Mouse (Mus musculus): ENCODE measurements around the gene Gm11627. TPM values are rescaled to one million over a fixed set of nuclear protein-coding genes. Genes with fewer than 3 reads are reported as not detected.
A peak's percentile ranks its signal among the peaks of the same experiment; 100 is the strongest.
"Not testable (repeated sequence)": the region's sequence is repeated elsewhere in the genome, so short reads cannot be mapped to it uniquely, and the experiment has no call there.

Gm11627 gene
- polyA plus RNA-seq, 1 experiment from 2014 or later: 8.7 TPM

GRCm38 (mm10) chr11:102572866-102573663, 6.2 kb downstream of the Gm11627 start:
- Histone ChIP-seq H3K4me1 (replicated peaks) (peaks cover 6% of the 10 kb centered on the region; the same call in 1 of the 2 replicates), H3K9ac (peak overlapping the region; percentile 70), H3K4me2 (peak overlapping the region; percentile 69), H3K27ac (replicated peaks) (peak overlapping the region; percentile 28; the same call in 1 of the 2 replicates), H3K36me3 (no peaks in the 10 kb centered on the region), H3K9me3 (no peaks in the 10 kb centered on the region), H3K27me3 (no peaks in the 10 kb centered on the region), H3K4me3 (peak overlapping the region; percentile 40)
- 7% methylated on average over 18 of the region's 18 CpGs for WGBS
- ATAC-seq (ENCODE audit: low read depth): peak; percentile 61; the same call in 1 of the 2 replicates

DNA sequence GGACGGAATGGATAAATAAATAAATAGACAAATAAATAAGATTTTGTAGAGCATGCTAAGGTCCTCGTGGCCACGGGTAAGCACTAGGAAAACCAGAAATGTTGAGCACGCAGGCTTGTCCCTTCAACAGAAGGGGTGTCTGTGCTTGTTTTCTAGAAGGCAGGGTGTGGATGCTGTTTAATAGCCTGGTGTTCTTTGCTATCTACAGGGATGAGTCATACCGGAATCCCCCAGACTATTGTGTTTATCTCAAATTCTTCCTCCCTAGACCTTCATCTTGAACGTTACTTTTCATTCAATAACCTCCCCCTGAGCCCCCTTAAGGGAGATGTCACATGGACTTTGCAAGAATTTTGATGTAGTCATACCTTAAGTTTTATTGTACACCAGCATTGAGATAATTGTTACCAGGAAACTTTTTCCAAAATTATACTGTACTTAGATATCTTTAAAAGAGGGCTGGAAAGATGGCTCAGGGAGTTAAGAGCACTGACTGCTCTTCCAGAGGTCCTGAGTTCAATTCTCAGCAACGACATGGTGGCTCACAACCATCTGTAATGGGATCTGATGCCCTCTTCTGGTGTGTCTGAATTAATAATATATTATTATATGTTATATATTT, 10.4 kb downstream of the Gm11627 start:
- Histone ChIP-seq H3K27ac (replicated peaks) (no peak overlapping the region), H3K4me3 (no peak overlapping the region), H3K4me2 (no peak overlapping the region), H3K36me3 (no peaks in the 10 kb centered on the region), H3K9ac (no peak overlapping the region), H3K9me3 (no peaks in the 10 kb centered on the region), H3K4me1 (replicated peaks) (0 out of 2 replicates have a peak, but pooled peaks cover 5% of the 10 kb centered on the region), H3K27me3 (no peaks in the 10 kb centered on the region)
- WGBS: 87% methylated on average over 7 of the region's 7 CpGs
- no peak for ATAC-seq (ENCODE audit: low read depth)

- H3K27ac ChIP-seq (replicated peaks): no peak overlapping the region
- H3K4me1 ChIP-seq (replicated peaks): 0 out of 2 replicates have a peak, but pooled peaks cover 3% of the 10 kb centered on the region
- H3K9me3 ChIP-seq: no peaks in the 10 kb centered on the region
- WGBS: 76% methylated on average over 12 of the region's 12 CpGs
- H3K4me3 ChIP-seq: no peak overlapping the region
- no peak overlapping the region for H3K4me2 ChIP-seq
- no peaks in the 10 kb centered on the region for H3K36me3 ChIP-seq
- H3K9ac ChIP-seq: no peak overlapping the region
- ATAC-seq (ENCODE audit: low read depth): no peak
- no peaks in the 10 kb centered on the region for H3K27me3 ChIP-seq
Measured at GRCm38 (mm10) chr11:102568191-102568590, 11.1 kb downstream of the Gm11627 start.

DNA sequence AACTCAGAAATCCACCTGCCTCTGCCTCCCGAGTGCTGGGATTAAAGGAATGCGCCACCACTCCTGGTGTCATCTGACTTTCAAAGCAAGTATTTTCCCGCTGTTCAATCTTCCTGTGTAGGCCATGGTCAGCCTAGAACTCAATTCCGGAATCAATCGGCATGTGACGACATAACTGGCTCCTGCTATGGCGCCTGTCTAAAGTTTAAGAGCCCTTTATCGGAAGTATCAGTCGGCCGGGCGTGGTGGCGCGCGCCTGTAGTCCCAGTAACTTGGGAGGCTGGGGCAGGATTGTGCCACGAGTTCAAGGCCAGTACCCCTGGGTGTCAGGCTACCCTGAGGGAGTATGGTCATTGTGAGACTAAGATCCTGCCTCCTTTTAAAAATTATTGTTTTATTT, 11.5 kb downstream of the Gm11627 start:
- Histone ChIP-seq H3K9ac (no peak overlapping the region), H3K4me3 (no peak overlapping the region), H3K9me3 (no peaks in the 10 kb centered on the region), H3K4me1 (replicated peaks) (no peaks in the 10 kb centered on the region), H3K4me2 (no peak overlapping the region), H3K36me3 (no peaks in the 10 kb centered on the region), H3K27me3 (no peaks in the 10 kb centered on the region), H3K27ac (replicated peaks) (no peak overlapping the region)
- no peak for ATAC-seq (ENCODE audit: low read depth)
- 97% methylated on average over 15 of the region's 15 CpGs for WGBS

DNA sequence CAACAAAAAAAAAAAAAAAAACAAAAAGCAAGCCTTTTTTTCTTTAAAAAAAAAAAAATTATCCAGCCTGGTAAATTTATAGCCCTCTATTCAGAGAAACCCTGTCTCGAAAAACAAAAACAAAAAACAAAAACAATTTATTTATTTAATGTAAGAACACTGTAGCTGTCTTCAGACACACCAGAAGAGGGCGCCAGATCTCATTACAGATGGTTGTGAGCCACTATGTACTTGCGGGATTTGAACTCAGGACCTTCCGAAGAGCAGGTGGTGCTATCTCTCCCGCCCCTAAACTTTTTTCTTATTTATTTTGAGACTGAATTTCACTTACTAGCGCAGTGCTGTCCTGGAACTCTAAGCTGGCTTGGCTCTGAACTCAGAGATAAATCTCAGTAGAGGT, 12.1 kb downstream of the Gm11627 start:
- H3K4me3 ChIP-seq: no peak overlapping the region
- no peak overlapping the region for H3K27ac ChIP-seq (replicated peaks)
- no peaks in the 10 kb centered on the region for H3K36me3 ChIP-seq
- 88% methylated on average over 6 of the region's 6 CpGs for WGBS
- ATAC-seq (ENCODE audit: low read depth): no peak
- no peaks in the 10 kb centered on the region for H3K9me3 ChIP-seq
- no peak overlapping the region for H3K9ac ChIP-seq
- no peaks in the 10 kb centered on the region for H3K27me3 ChIP-seq
- H3K4me2 ChIP-seq: no peak overlapping the region
- no peaks in the 10 kb centered on the region for H3K4me1 ChIP-seq (replicated peaks)

GRCm38 (mm10) chr11:102566290-102566689, 13.0 kb downstream of the Gm11627 start:
- WGBS: 94% methylated on average over 1 of the region's 1 CpGs
- no peak for ATAC-seq (ENCODE audit: low read depth)
- Histone ChIP-seq H3K9me3 (no peaks in the 10 kb centered on the region), H3K4me1 (replicated peaks) (no peaks in the 10 kb centered on the region), H3K9ac (no peak overlapping the region), H3K4me2 (no peak overlapping the region), H3K36me3 (no peaks in the 10 kb centered on the region), H3K27ac (replicated peaks) (no peak overlapping the region), H3K27me3 (no peaks in the 10 kb centered on the region), H3K4me3 (no peak overlapping the region)

- Histone ChIP-seq H3K27ac (replicated peaks) (no peak overlapping the region), H3K4me3 (no peak overlapping the region), H3K4me1 (replicated peaks) (no peaks in the 10 kb centered on the region), H3K4me2 (no peak overlapping the region), H3K9ac (no peak overlapping the region), H3K27me3 (no peaks in the 10 kb centered on the region), H3K9me3 (no peaks in the 10 kb centered on the region), H3K36me3 (no peaks in the 10 kb centered on the region)
- ATAC-seq (ENCODE audit: low read depth): no peak
Measured at GRCm38 (mm10) chr11:102565741-102566140, 13.5 kb downstream of the Gm11627 start.

DNA sequence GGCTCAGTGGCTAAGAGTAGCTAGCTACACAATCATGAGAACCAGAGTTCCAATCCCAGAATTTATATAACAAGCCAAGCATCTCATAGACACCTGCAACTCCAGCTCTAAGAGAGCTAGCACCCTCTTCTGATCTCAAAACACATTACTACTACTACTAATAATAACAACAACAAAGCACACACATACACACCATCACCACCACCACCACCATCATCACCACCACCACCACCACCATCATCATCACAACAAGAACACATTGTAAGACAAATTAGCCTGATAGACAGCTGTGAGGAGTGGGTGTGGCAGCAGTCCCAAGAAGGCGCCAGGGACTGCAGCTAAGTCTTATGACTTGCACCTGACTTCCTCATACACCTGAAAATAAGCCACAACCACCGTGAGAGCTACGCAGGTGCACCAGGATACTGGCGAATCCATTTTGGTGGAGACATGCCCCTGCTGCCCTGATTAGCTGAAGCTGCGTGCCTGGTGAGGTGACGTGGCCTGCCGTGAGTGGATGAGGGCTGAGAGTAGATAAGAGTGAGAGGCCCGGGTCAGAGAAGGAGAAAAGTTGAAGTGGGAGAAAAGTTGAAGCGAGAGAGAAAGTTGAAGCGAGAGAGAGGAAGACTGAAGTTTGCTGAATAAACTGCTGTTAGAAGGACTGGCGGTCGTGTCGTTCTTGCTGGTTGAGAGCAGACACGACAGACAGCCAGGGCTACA, 14.1 kb downstream of the Gm11627 start:
- not testable (repeated sequence) for H3K4me2 ChIP-seq; ATAC-seq (ENCODE audit: low read depth); H3K4me3 ChIP-seq; H3K9ac ChIP-seq; H3K4me1 ChIP-seq (replicated peaks); H3K27me3 ChIP-seq; H3K27ac ChIP-seq (replicated peaks); H3K9me3 ChIP-seq; H3K36me3 ChIP-seq
- 87% methylated on average over 14 of the region's 14 CpGs for WGBS

- H3K36me3 ChIP-seq: no peaks in the 10 kb centered on the region
- H3K9me3 ChIP-seq: no peaks in the 10 kb centered on the region
- WGBS: 89% methylated on average over 4 of the region's 5 CpGs
- no peak overlapping the region for H3K4me2 ChIP-seq
- H3K4me1 ChIP-seq (replicated peaks): peaks cover 17% of the 10 kb centered on the region
- no peak overlapping the region for H3K4me3 ChIP-seq
- H3K27ac ChIP-seq (replicated peaks): no peak overlapping the region
- H3K9ac ChIP-seq: no peak overlapping the region
- ATAC-seq (ENCODE audit: low read depth): no peak
- no peaks in the 10 kb centered on the region for H3K27me3 ChIP-seq
Measured at GRCm38 (mm10) chr11:102558704-102559103, 20.6 kb downstream of the Gm11627 start.

- H3K27me3 ChIP-seq: no peaks in the 10 kb centered on the region
- 88% methylated on average over 1 of the region's 1 CpGs for WGBS
- no peak overlapping the region for H3K9ac ChIP-seq
- H3K36me3 ChIP-seq: no peaks in the 10 kb centered on the region
- H3K4me3 ChIP-seq: no peak overlapping the region
- no peak for ATAC-seq (ENCODE audit: low read depth)
- no peaks in the 10 kb centered on the region for H3K9me3 ChIP-seq
- peaks cover 28% of the 10 kb centered on the region for H3K4me1 ChIP-seq (replicated peaks)
- H3K4me2 ChIP-seq: no peak overlapping the region
- H3K27ac ChIP-seq (replicated peaks): no peak overlapping the region
Measured at GRCm38 (mm10) chr11:102557386-102557785, 21.9 kb downstream of the Gm11627 start.

DNA sequence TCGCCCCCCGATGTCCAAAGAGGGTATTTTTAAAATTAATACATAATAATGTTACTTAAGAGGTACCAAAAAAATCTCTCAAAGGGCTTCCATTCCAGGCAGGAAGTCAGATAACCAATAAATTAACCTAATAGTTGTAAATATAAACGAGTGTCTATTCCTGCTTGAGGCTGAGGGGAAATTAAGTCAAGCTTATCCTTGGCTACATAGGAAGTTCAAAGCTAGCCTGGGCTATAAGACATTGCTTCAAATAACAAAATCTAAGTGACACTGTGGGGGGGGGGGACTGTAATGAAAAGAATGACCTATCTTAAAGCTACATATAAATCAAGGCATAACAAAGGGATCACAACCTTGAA, 22.6 kb downstream of the Gm11627 start:
- H3K4me2 ChIP-seq: peak overlapping the region; percentile 72
- H3K4me1 ChIP-seq (replicated peaks): peaks cover 35% of the 10 kb centered on the region
- H3K36me3 ChIP-seq: no peaks in the 10 kb centered on the region
- no peaks in the 10 kb centered on the region for H3K27me3 ChIP-seq
- H3K9ac ChIP-seq: peak overlapping the region; percentile 47
- peak overlapping the region; percentile 99 for H3K27ac ChIP-seq (replicated peaks)
- 18% methylated on average over 3 of the region's 3 CpGs for WGBS
- ATAC-seq (ENCODE audit: low read depth): no peak
- peak overlapping the region; percentile 99 for H3K4me3 ChIP-seq
- H3K9me3 ChIP-seq: no peaks in the 10 kb centered on the region

- Histone ChIP-seq H3K4me3 (peak within 1 kb of the TSS; percentile 99), H3K4me2 (peak within 1 kb of the TSS; percentile 72), H3K27me3 (no peaks in the 10 kb centered on the region), H3K4me1 (replicated peaks) (peaks cover 40% of the 10 kb centered on the region), H3K9ac (peak within 1 kb of the TSS; percentile 99), H3K27ac (replicated peaks) (peak within 1 kb of the TSS; percentile 99), H3K36me3 (no peaks in the 10 kb centered on the region), H3K9me3 (no peaks in the 10 kb centered on the region)
- peak; percentile 95 for ATAC-seq (ENCODE audit: low read depth)
- WGBS: under 1% methylated on average over 42 of the region's 55 CpGs
Measured at GRCm38 (mm10) chr11:102556031-102556715, 23.1 kb downstream of the Gm11627 start, which contains the start of gene Gpatch8. Gpatch8 (minus strand) TSS chr11:102556392.
